Mouse (Mus musculus) thymus, postnatal 4 days (tissue): ENCODE results near the gene Ramp2.
A peak's percentile ranks its signal among the peaks of the same experiment; 100 is the strongest.

Experiments used
- DNase-seq: peaks from one replicate; pipeline ENCODE4 v3.0.0; 2021

Gene Ramp2

GRCm38 (mm10) chr11:101245855-101246701 lies at the start of gene Ramp2:
Gene Ramp2 (plus strand): TSS chr11:101246028.
- peak; percentile 69 for DNase-seq

GRCm38 (mm10) chr11:101196175-101196574 lies 49.7 kb upstream of the Ramp2 start:
- no peak for DNase-seq

GRCm38 (mm10) chr11:101199555-101199954 lies 46.3 kb upstream of the Ramp2 start:
- no peak for DNase-seq

DNA sequence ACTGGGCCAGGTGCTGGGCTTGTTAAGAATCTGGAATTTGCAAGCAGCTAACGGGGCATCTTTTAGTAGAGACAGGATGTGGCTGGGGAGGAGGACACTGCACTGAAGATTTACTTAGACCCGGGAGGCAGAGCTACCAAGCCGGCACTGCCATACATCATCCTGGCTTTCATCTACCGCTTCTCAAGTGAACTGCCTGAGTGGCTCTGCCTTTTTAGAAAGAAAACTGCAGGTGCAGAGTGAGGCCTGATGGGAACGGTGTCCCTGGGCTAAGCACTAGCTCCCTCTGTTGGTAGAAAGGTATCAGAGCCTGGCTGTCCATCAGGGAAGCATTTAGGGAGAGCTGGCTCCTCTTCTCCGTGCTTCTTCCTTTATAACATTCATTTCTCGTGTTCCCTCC lies 44.8 kb upstream of the Ramp2 start:
- DNase-seq, result peak; percentile 65

DNA sequence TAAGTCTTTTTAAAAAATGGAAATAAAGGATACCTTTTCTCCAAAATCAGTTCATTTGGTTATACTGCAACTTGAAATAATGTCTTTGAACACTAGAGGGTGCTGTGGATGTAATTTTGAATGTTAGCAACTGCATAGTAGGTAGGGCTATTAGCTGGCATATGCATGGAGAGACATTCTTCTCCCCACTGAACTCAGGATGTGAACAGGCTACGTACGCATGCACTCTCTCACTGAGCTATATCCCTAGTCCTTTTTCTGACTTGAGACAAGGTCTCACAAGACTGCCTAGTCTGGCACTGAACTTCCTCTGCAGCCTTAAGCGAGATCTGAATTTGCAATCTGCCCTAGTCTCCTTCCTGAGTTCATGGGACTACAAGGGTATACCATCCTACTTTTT lies 33.9 kb upstream of the Ramp2 start:
- no peak for DNase-seq

DNA sequence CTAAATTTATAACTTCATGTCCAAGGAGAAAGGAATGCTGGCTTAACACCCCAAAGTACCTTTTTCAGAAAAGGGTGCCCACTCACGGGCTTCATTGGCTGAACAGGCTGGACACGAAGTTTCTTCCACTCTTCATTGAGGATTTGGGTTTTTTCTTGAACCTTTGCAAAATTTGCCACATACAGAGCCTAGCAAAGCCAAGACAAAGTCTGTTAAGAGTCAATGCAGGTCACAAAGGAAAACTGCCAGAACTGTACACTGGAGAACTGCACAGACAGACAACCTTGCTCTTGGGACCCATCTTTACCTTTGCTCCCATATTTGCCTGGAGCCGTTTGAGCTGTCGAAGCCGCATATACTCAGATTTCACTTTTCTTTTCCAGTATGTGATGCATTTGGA lies 28.9 kb upstream of the Ramp2 start:
- DNase-seq, result no peak

DNA sequence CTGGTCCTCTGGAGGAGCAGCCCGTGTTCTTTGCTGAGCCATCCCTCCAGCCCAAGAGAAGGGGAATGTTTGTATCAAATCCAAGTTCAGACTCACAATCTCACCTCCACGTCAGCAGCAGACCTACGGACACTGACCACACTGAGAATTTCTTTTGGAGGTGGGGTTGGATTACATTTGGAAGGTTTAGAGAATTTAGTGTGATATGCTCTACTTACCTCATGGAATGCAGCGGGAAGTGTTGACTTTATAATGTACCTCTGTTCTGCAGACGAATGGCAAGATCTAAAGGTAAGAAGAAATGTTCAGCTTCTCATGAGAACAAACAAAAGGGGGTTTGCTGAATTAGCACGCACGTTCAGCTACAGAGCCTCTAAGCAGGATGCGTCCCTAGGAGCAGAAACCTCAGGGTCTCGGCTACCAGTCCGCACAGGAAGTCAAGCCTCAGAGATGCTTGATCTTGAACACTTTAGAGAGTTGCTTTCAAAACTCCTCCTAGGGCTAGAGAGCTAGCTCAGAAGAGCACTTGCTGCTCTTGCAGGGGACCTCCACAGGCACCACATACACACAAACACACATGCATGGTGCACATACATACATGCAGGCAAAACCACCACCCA lies 27.3 kb upstream of the Ramp2 start:
- DNase-seq, result peak; percentile 50

DNA sequence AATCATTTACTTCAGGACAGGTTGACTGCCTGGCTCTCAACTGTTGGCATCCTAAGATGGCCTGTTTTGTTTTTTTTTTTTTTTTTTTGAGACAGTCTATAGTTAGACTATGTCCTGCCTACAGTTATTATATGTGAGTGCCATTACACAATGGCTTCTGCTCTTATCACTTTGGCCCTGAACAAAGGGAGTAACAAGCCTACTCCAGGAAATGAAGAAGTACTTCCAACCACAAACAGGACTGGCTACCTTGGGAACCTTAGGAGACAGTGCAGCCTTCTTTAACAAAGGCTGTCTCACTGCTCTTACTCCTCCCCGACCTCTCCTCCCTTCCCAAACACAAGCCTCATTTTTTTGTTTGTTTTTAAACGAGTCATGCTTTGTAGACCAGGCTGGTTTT lies 25.0 kb upstream of the Ramp2 start:
- no peak for DNase-seq

DNA sequence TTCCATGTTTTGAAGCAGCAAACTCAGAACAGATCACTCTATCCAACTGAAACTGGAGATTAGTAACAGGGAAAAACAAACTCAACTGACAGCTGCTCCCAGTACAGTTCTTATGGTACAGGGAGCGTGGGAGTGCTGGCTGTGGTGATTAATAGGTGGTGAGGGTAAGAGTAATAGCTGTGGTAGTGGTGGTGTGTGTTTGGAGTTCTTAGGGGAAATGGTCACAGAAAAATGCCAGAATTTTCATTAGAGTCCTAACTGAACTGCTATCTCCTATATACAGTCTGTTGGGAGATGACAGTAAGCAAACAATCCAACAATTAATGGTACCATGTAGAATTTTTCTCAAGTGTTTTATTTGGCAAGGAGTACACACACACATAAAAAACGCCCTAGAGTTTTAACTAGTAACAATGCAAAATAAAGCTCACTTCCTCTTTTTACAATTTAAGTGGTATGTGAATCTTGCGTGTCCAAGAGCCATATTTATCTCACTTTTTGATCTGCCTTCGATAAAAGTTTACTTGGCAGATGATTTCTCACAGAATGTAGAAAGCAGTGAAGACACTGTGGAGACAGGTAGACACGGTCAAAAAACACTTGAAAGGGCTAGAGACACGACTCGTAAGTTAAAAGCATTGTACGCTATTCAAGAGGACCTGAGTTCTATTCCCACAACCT lies 24.4 kb upstream of the Ramp2 start:
- DNase-seq, result no peak

DNA sequence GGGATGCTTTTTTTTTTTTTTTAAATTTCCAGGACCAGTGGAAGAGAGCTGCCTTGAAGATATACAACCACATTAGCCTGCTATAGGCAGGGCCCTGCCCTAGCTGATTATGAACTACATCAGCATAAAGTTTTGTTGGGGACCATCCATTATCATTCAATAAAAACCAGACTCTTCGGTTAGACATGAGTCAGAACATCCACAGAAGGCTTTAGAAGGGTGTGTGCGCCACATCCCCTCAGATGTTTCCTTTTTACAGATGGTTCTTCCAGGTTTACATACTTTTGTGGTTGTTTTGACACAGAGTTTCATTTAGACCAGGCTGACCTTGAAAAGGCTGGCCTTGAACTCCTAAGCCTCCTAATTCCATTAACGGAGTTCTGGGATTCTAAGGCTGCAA lies 21.5 kb upstream of the Ramp2 start:
- DNase-seq, result no peak

DNA sequence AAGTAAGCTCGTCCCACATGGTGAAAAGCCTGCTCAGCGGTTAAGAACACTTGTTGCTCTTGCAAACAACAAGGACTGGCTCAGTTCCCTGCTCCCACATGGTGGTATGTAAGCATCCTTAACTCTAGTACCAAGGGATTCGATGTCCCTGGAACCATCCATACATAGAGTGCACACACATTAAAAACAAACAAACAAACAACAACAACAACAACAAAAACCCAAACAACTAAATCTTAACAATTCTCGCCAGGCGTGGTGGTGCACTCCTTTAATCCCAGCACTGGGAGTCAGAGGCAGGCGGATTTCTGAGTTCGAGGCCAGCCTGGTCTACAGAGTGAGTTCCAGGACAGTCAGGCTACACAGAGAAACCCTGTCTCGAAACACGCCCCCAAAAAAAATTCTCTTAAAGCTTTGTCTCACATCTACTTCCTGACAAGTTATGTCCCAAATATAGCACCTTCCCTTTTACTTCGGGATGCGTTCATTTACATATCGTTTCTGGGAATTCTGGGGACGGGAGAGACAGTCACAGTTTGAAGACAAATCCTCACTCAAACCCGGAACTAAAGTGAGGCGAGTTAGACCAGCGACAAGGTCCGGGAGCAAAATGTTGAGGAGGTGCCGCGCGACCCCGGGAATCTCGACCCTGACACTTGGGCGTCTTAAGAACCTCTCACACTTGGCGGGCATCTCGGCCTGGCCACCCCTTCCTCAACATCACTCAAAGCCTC lies 20.3 kb upstream of the Ramp2 start:
- no peak for DNase-seq

- DNase-seq, result peak; percentile 94
Measured at GRCm38 (mm10) chr11:101226065-101226701, 19.6 kb upstream of the Ramp2 start, which contains the start of gene Ezh1. Gene Ezh1 (minus strand): TSS chr11:101226463.

DNA sequence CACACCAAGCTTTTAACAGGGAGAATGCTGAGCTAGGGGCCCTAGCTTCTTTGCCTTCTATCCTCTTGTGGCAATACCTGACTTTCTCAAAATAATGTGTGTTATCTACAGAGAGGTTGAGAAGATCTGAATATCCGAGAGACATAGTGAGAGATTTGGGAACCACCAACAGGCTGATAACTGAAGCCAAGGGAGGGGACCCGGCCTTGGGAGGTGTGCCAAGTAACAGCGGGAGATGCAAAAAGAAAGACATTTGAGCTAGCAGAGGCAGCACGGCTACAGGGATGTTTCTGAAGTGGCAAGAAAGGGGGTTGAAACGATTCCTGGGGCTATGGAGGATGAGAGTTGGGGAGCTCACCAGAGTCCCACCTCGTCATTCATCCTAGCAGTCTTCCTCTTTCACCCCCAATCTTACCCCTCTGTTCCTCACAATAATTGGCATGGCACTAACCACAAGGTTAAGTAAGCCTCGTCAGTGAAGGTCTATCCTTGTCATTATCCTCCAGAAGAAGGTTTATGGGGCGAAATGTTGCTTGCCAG lies 16.4 kb upstream of the Ramp2 start:
- no peak for DNase-seq

DNA sequence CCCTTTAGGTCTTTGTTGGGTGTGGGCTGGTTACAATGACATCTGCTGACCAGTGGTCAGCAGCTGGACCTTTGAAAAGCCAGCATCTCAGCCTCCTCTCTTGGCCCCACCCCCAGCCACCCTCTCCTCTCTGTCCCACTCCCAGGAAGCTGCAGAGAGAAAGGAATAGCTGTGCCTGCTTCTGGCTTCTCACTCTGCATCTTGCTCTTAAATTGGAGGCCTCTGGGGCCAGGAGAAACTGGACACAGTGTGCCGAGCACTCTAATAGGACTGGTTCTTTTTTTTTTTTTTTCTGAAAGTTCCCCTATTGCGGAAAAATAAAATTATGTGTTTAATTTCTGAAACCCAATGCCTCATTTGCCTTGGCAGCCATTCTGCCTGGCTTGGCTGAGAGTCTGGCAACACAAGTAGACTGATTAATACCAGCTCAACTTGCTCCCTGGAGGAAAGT lies 15.7 kb upstream of the Ramp2 start:
- DNase-seq, result no peak

DNA sequence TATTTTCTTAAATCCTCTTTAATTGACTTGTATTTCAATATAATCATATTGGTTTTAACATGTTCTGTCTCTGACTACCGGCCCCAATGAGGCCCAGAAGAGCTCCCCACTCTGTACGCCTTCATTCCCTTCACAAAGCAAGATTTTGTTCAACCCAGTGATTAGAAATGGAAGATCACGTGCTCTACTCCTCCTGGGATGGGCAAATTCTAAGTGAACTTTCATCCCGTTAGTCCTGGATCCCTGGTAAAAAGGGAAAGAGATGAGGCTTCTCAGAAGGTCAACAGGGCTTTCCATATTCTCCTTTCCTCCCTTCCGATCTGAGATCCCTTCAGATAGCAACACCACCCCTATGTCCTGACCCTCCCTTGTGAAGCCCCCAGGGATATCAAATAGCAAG lies 15.3 kb upstream of the Ramp2 start:
- no peak for DNase-seq

GRCm38 (mm10) chr11:101230991-101231871 lies 14.6 kb upstream of the Ramp2 start:
- DNase-seq, result no peak

GRCm38 (mm10) chr11:101232010-101232839 lies 13.6 kb upstream of the Ramp2 start:
- DNase-seq, result no peak

- no peak for DNase-seq
Measured at GRCm38 (mm10) chr11:101233240-101233639, 12.6 kb upstream of the Ramp2 start.

DNA sequence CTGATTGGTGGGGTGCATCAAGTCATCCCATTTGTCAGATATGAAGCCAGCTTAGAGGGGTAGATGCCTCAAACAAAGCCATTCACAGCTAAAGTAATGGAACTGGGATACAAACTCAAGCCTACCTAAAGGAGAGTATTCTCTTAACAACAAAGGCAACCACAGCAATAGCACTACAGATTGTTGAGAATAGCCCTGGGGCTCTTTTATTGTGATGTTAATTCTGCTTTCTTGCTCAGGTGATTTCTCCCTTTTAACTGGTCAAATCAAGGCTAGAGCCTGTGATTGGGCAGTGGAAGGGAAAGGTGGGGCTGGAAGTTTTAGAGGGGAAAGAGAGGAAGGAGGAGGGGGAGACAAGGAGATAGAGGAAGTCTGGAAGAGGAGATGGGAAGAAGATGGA lies 11.7 kb upstream of the Ramp2 start:
- DNase-seq, result no peak

- DNase-seq, result no peak
Measured at GRCm38 (mm10) chr11:101235429-101235828, 10.4 kb upstream of the Ramp2 start.
